Mouse (Mus musculus) natural killer cell, adult 2 months (primary cell): ENCODE measurements at regions not wholly inside any gene's neighbourhood (a gene's known extent, or its start where the extent isn't known, plus 50 kb on each side); places are given as distances from the start of the nearest gene placed in this dataset.

Experiments used
- DNase-seq, 2 experiments: peaks; one replicate each; pipeline ENCODE4 v3.0.0; 2022; ENCODE audit warnings: low spot score in 2 of 2

GRCm38 (mm10) chr2:128523425-128524108 lies 67.4 kb upstream of the Spdye4c start:
- DNase-seq: no peak

- no peak for DNase-seq
Measured at GRCm38 (mm10) chr2:128526100-128526499, 64.9 kb upstream of the Spdye4c start.

GRCm38 (mm10) chr2:128526883-128527344 lies 64.1 kb upstream of the Spdye4c start:
- DNase-seq: no peak

GRCm38 (mm10) chr2:128536294-128536693 lies 54.7 kb upstream of the Spdye4c start:
- DNase-seq: no peak

GRCm38 (mm10) chr2:128537425-128537824 lies 53.6 kb upstream of the Spdye4c start:
- no peak for DNase-seq

GRCm38 (mm10) chr2:128538736-128539135 lies 52.3 kb upstream of the Spdye4c start:
- DNase-seq: no peak
